Mouse (Mus musculus): Measurements from ENCODE around the gene Clasp1. TPM values are rescaled to one million over a fixed set of nuclear protein-coding genes. Genes with fewer than 3 reads are reported as not detected.
A peak's percentile ranks its signal among the peaks of the same experiment; 100 is the strongest.

The Clasp1 gene
- polyA plus RNA-seq, 1 experiment = 12.8 TPM

DNA sequence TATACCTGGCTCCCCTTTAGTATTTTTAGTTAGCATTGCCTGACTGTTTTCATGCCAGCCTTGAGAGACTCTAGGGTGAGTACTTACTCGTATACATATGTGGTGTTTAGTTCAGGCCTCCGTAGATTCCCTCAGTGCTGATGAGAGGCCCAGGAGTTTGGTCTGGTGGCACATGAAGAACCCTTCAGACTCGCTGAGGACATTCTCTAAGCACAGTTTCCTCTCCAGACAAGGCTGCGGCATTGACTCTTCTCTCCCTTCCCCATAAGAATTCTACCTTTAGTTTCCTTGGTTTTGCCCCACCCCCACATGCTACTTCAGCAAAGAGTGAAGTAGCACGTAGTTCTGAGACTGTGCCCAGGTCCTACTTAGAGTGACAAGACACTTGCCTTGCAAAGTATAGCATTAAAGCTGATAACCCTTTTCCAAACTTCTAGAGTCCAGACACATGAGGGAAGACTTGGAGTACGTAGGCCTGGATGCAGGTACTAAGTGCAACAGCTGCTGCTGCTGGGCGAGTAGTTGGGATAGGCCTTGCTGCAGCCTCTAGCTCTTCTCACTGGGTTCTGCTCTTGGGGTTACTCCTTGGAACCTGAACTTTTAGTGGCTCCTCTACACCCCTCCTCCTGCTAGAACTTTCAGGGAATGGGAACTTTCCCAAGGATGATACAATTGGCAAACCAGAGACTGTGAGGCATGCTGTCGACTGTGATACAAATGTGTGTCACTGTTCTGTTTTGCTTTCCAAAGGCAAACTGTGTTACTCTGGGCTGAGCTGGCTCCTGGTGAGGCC lies 123.1 kb downstream of the Clasp1 start:
- no peak for TF ChIP-seq POLR2A (IDR thresholded peaks at IDR 0.05; ENCODE audit: low read depth, low read length)
- TF ChIP-seq CTCF (conservative IDR thresholded peaks at IDR 0.05; ENCODE audit: insufficient read depth, insufficient read length, low read depth, low read length) = no peak
- Histone ChIP-seq H3K36me3 (ENCODE audit: control insufficient read depth, insufficient read depth, low read length) (no peaks in the 10 kb centered on the region), H3K27ac (ENCODE audit: insufficient read depth, low read depth, low read length) (no peak overlapping the region), H3K4me3 (ENCODE audit: insufficient read depth, low read depth, low read length) (no peak overlapping the region), H3K4me1 (ENCODE audit: control insufficient read depth, insufficient read depth, low read length) (no peaks in the 10 kb centered on the region), H3K27me3 (replicated peaks; ENCODE audit: control insufficient read depth, insufficient read depth, low read length) (no peaks in the 10 kb centered on the region)
- no peak for DNase-seq
- 95% methylated on average over 8 of the region's 8 CpGs for WGBS

DNA sequence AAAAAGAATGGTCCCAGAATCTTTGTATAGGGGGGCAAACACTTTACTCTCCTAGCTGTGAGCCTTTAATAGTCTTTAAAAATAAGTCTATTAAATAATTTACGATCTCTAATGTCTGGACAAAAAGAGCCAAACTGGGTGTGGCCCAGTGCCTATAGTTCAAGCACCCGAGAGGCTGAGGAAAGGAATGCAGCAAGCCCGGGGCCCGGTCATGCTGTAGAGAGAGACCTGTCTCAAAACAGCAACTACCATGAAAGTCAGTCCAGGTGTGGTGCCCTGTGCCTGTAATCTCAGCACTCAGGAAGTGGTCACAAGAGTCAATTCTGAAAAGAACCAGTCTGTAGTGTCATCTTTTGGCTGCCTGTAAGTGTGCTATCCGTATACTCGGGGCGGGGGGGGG lies 127.4 kb downstream of the Clasp1 start:
- Histone ChIP-seq H3K4me1 (ENCODE audit: control insufficient read depth, insufficient read depth, low read length) (no peaks in the 10 kb centered on the region), H3K4me3 (ENCODE audit: insufficient read depth, low read depth, low read length) (no peak overlapping the region), H3K27ac (ENCODE audit: insufficient read depth, low read depth, low read length) (no peak overlapping the region), H3K36me3 (ENCODE audit: control insufficient read depth, insufficient read depth, low read length) (peaks cover 7% of the 10 kb centered on the region), H3K27me3 (replicated peaks; ENCODE audit: control insufficient read depth, insufficient read depth, low read length) (no peaks in the 10 kb centered on the region)
- TF ChIP-seq POLR2A (IDR thresholded peaks at IDR 0.05; ENCODE audit: low read depth, low read length) (no peak), CTCF (conservative IDR thresholded peaks at IDR 0.05; ENCODE audit: insufficient read depth, insufficient read length, low read depth, low read length) (no peak)
- WGBS = 87% methylated on average over 7 of the region's 7 CpGs
- DNase-seq = no peak

DNA sequence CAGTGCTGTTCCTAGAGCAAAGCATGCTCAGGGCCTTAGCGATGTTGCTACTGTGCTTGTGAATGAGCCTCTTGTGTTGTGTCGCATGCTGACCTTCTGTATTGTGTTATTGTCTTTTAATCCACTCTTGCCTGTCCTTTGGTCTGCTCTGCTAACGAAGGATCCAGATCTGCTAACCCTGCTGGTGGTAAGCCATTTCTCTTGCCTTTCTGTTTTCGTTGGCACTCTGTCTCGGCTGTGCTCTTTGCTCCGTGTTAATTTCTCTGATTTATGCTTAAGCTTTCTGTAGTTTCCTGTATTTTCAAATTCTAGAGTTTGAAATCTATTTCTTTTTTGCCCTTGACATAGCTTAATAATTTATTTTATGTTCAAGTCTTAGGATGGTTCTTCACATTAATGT lies 134.3 kb downstream of the Clasp1 start:
- peaks cover 12% of the 10 kb centered on the region for H3K36me3 ChIP-seq (ENCODE audit: control insufficient read depth, insufficient read depth, low read length)
- peak; percentile 39 for DNase-seq

DNA sequence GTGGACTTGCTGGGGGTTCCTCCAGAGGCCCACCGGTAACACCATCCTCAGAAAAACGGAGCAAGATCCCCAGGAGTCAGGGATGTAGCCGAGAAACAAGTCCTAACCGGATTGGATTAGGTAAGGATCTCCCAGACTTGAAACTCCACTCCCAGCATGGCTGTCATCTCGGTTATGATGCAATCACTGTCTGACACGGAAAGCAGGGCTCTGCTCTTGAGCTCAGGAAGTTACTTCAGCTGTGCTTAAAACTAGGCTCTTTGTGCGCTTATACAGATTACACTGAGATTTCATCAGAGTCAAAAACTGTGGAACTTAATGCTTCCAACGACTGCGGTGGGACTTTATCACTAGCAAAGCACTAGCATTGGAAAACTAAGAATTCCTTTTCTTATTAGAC lies 136.5 kb downstream of the Clasp1 start:
- TF ChIP-seq POLR2A (IDR thresholded peaks at IDR 0.05; ENCODE audit: low read depth, low read length) = no peak
- TF ChIP-seq CTCF (conservative IDR thresholded peaks at IDR 0.05; ENCODE audit: insufficient read depth, insufficient read length, low read depth, low read length) = no peak
- WGBS = 87% methylated on average over 9 of the region's 9 CpGs
- Histone ChIP-seq H3K36me3 (ENCODE audit: control insufficient read depth, insufficient read depth, low read length) (peaks cover 6% of the 10 kb centered on the region), H3K27me3 (replicated peaks; ENCODE audit: control insufficient read depth, insufficient read depth, low read length) (no peaks in the 10 kb centered on the region), H3K4me1 (ENCODE audit: control insufficient read depth, insufficient read depth, low read length) (no peaks in the 10 kb centered on the region), H3K27ac (ENCODE audit: insufficient read depth, low read depth, low read length) (no peak overlapping the region), H3K4me3 (ENCODE audit: insufficient read depth, low read depth, low read length) (no peak overlapping the region)
- no peak for DNase-seq

More for the DNA sequence above, 134.3 kb downstream of the Clasp1 start:
- Histone ChIP-seq H3K4me3 (ENCODE audit: insufficient read depth, low read depth, low read length) (no peak overlapping the region), H3K4me1 (ENCODE audit: control insufficient read depth, insufficient read depth, low read length) (no peaks in the 10 kb centered on the region), H3K27me3 (replicated peaks; ENCODE audit: control insufficient read depth, insufficient read depth, low read length) (no peaks in the 10 kb centered on the region), H3K27ac (ENCODE audit: insufficient read depth, low read depth, low read length) (0 out of 2 replicates have a peak overlapping the region, but pooled peaks have one; percentile 7)
- no peak for TF ChIP-seq POLR2A (IDR thresholded peaks at IDR 0.05; ENCODE audit: low read depth, low read length)
- no peak for TF ChIP-seq CTCF (conservative IDR thresholded peaks at IDR 0.05; ENCODE audit: insufficient read depth, insufficient read length, low read depth, low read length)
- 70% methylated on average over 6 of the region's 6 CpGs for WGBS

GRCm38 (mm10) chr1:118529213-118529612 lies 140.4 kb downstream of the Clasp1 start:
- 0 out of 2 replicates have a peak, but pooled peaks have one; percentile 11 for TF ChIP-seq CTCF (conservative IDR thresholded peaks at IDR 0.05; ENCODE audit: insufficient read depth, insufficient read length, low read depth, low read length)
- no peak for TF ChIP-seq POLR2A (IDR thresholded peaks at IDR 0.05; ENCODE audit: low read depth, low read length)
- Histone ChIP-seq H3K27ac (ENCODE audit: insufficient read depth, low read depth, low read length) (no peak overlapping the region), H3K4me3 (ENCODE audit: insufficient read depth, low read depth, low read length) (no peak overlapping the region), H3K36me3 (ENCODE audit: control insufficient read depth, insufficient read depth, low read length) (peaks cover 10% of the 10 kb centered on the region), H3K27me3 (replicated peaks; ENCODE audit: control insufficient read depth, insufficient read depth, low read length) (no peaks in the 10 kb centered on the region), H3K4me1 (ENCODE audit: control insufficient read depth, insufficient read depth, low read length) (no peaks in the 10 kb centered on the region)
- WGBS = 100% methylated on average over 1 of the region's 1 CpGs
- no peak for DNase-seq

DNA sequence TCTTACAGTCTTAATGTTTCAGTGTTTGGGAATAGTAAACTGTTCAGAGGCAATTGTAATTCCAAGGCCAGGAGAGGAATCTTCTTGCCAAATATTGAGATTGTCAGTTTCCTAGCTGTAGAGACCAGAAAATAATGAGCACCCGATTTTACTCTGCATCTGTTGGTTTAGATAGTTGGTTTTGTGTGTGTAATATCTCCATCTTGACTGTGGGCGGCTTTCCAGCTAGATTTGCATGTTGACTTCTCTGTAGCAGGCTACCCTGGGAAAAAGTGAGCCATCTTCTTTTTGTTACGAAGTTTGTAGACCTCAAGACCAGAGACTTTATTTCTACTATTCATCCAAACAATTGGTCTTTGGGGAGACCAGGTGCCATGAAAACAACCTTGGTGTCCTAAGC lies 142.4 kb downstream of the Clasp1 start:
- 90% methylated on average over 3 of the region's 3 CpGs for WGBS
- H3K4me1 ChIP-seq (ENCODE audit: control insufficient read depth, insufficient read depth, low read length) = no peaks in the 10 kb centered on the region
- H3K4me3 ChIP-seq (ENCODE audit: insufficient read depth, low read depth, low read length) = no peak overlapping the region
- no peak for DNase-seq
- no peak overlapping the region for H3K27ac ChIP-seq (ENCODE audit: insufficient read depth, low read depth, low read length)
- TF ChIP-seq POLR2A (IDR thresholded peaks at IDR 0.05; ENCODE audit: low read depth, low read length) (no peak), CTCF (conservative IDR thresholded peaks at IDR 0.05; ENCODE audit: insufficient read depth, insufficient read length, low read depth, low read length) (no peak)
- peaks cover 3% of the 10 kb centered on the region for H3K36me3 ChIP-seq (ENCODE audit: control insufficient read depth, insufficient read depth, low read length)
- H3K27me3 ChIP-seq (replicated peaks; ENCODE audit: control insufficient read depth, insufficient read depth, low read length) = no peaks in the 10 kb centered on the region

DNA sequence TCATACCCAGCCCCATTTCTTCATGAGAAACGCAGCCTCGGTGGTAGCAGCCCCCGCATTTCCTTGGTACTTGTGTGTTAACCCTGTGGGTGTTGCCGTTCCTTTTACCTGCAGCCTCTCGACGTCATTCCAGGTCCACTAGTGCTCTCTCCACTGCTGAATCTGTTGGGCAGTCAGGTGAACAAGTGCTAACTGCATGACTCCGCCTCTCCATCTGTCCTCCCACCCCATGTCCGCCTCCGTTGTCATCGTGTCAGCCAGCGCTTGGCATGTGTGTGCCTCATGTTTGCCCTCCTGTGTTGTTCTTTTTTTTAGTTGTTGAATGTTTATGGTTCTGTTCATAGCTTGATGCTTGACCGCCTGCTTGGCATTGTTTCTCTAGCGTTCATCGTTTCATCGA lies 147.2 kb downstream of the Clasp1 start:
- peaks cover 5% of the 10 kb centered on the region for H3K36me3 ChIP-seq (ENCODE audit: control insufficient read depth, insufficient read depth, low read length)
- H3K4me1 ChIP-seq (ENCODE audit: control insufficient read depth, insufficient read depth, low read length) = no peaks in the 10 kb centered on the region
- WGBS = 83% methylated on average over 15 of the region's 15 CpGs
- no peak for TF ChIP-seq CTCF (conservative IDR thresholded peaks at IDR 0.05; ENCODE audit: insufficient read depth, insufficient read length, low read depth, low read length)
- TF ChIP-seq POLR2A (IDR thresholded peaks at IDR 0.05; ENCODE audit: low read depth, low read length) = no peak
- DNase-seq = no peak
- no peak overlapping the region for H3K27ac ChIP-seq (ENCODE audit: insufficient read depth, low read depth, low read length)
- H3K27me3 ChIP-seq (replicated peaks; ENCODE audit: control insufficient read depth, insufficient read depth, low read length) = no peaks in the 10 kb centered on the region
- H3K4me3 ChIP-seq (ENCODE audit: insufficient read depth, low read depth, low read length) = no peak overlapping the region
